Mouse (Mus musculus): ENCODE measurements around the gene C1qtnf4.

- TF ChIP-seq POLR2A (IDR thresholded peaks at IDR 0.05; ENCODE audit: low read depth, low read length) (no peak), CTCF (IDR thresholded peaks at IDR 0.05; ENCODE audit: extremely low read depth, insufficient read depth, insufficient read length, insufficient replicate concordance) (no peak)
These were observed 11.6 kb upstream of the C1qtnf4 start for GRCm38 (mm10) chr2:90874025-90874424.
